ENCODE assay signal across 17 mouse cellular contexts in genomic region chr11:30650416-30650815, GRCm38 (mm10). TPM values are rescaled to one million over a fixed set of nuclear protein-coding genes. Genes with fewer than 3 reads are reported as not detected.
"Had no signal": no experiment of that assay in that cellular context is flagged by ENCODE, and none has a peak within 500 bp of the region (broad histone marks: within the 10 kb centered on the region; RNA-seq: fewer than 3 reads in every experiment).

No protein-coding gene starts in this region.

- DNase-seq: kidney, postnatal 25 days; left cerebral cortex, postnatal 4 days; liver, embryonic 13.5 days; lung, adult 2 months; lung, postnatal 36 days; right cerebral cortex, postnatal 25 days; spleen, adult 18-20 months; thymus, postnatal 25 days had no signal

- H3K4me1 ChIP-seq: limb, embryonic 12.5 days; limb, embryonic 15.5 days; midbrain, embryonic 13.5 days; stomach, embryonic 15.5 days had no signal

- H3K9me3 ChIP-seq: limb, embryonic 12.5 days; limb, embryonic 15.5 days; liver, embryonic 13.5 days; midbrain, embryonic 10.5 days; midbrain, embryonic 13.5 days; neural tube, embryonic 13.5 days; stomach, embryonic 15.5 days had no signal

- H3K9ac ChIP-seq: limb, embryonic 12.5 days; limb, embryonic 15.5 days; liver, embryonic 13.5 days; midbrain, embryonic 13.5 days; neural tube, embryonic 13.5 days; stomach, embryonic 15.5 days had no signal

- H3K27me3 ChIP-seq: limb, embryonic 12.5 days; limb, embryonic 15.5 days; liver, embryonic 13.5 days; megakaryocyte, embryonic 14.5 days; midbrain, embryonic 13.5 days; neural tube, embryonic 13.5 days; stomach, embryonic 15.5 days had no signal

- H3K4me3 ChIP-seq: limb, embryonic 12.5 days; limb, embryonic 15.5 days; liver, embryonic 13.5 days; megakaryocyte, embryonic 14.5 days; midbrain, embryonic 13.5 days; neural tube, embryonic 13.5 days; stomach, embryonic 15.5 days had no signal

- H3K36me3 ChIP-seq: limb, embryonic 12.5 days; limb, embryonic 15.5 days; liver, embryonic 13.5 days; midbrain, embryonic 10.5 days; midbrain, embryonic 13.5 days; neural tube, embryonic 13.5 days; stomach, embryonic 15.5 days had no signal

- H3K4me2 ChIP-seq: limb, embryonic 12.5 days; limb, embryonic 15.5 days; neural tube, embryonic 13.5 days; stomach, embryonic 15.5 days had no signal

- H3K27ac ChIP-seq: kidney, postnatal 0 days; limb, embryonic 12.5 days; limb, embryonic 15.5 days; liver, embryonic 13.5 days; midbrain, embryonic 10.5 days; midbrain, embryonic 13.5 days; neural tube, embryonic 13.5 days; stomach, embryonic 15.5 days had no signal

RNA-seq across cellular contexts. Expression of gene Acyp2, which starts 1.0 kb away (rescaled TPM):
- total RNA-seq: neutrophil, adult 5-6 weeks had no signal
